Mouse (Mus musculus) kidney, adult 8-10 months (tissue): Measurements from ENCODE around the gene Pecr.
A peak's percentile ranks its signal among the peaks of the same experiment; 100 is the strongest.

ENCODE experiments used
- DNase-seq, 2 experiments: peaks; one replicate each; pipeline ENCODE4 v3.0.0; 2022

Pecr gene

GRCm38 (mm10) chr1:72283992-72284485 lies at the start of gene Pecr, which contains the start of gene Tmem169:
Pecr (minus strand) TSS chr1:72284314.
Tmem169 (plus strand) TSS chr1:72284369.
- DNase-seq: peak; percentile 94 to 95

DNA sequence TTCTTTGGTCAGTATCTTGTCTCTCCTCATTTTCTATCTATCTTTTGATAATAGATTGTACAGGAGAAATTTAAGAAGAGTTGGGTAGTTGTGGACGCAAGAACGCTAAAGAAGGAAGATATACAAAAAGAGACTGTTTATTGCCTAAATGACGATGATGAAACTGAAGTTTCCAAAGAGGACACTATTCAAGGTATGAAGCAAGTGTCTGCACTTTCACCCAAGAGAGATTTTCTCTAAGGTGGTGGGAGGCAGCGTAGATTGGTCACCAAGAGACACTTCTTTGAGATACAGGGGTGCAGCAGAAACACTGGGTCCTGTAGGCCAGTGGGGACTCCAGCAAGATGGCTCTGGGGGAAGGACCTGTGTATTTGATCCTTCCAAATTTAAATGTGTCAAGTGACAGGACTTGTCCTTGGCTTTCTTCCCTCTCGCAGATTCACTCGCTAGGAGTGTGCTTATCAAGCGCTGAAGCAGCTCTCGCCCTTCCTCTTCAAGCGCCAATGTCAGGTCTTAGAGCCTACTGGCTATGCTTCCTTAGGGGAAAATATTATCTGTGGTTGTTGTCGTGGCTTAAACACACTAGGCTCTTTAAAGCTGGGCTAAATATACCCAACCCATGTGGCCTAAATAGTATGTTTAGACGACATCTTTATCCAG lies 42.2 kb upstream of the Pecr start:
- no peak for DNase-seq

DNA sequence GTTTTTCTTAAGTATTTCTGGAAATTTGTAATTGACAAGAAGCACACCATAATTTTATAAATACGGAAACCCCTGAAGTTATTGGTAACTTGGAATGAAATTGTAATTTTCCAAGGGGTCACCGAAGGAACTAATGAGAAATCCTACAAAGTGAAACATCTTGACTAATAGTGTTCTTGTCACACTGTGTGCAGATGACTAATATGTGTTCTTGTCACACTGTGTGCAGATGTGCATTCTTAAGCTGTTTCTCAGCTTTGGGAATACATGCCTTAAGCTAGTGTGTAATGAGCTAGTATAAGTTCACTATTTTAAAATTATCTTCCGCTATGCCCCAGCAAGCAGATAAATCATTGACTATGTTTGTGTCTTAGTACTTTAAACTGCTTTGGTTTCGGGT lies 39.1 kb upstream of the Pecr start:
- DNase-seq: no peak

DNA sequence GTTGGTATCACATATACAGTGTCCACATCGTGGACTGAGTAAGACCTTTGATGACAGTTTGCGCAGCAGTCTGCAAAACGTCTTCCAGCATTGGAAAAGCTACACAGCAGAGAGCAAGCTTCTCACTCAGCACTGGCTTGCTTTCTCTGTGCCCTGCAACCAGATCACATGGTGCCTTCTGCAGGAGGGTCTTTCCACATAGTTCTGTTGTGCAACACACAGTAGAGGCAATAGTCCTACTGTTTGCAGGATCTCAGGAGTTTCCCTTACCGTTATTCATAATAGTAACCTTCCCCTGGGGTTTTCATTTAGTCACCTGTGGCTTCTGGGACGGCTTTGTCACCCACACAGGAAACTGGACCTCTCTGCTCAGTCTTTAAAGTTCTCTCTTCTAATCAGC lies 36.6 kb upstream of the Pecr start:
- no peak for DNase-seq

DNA sequence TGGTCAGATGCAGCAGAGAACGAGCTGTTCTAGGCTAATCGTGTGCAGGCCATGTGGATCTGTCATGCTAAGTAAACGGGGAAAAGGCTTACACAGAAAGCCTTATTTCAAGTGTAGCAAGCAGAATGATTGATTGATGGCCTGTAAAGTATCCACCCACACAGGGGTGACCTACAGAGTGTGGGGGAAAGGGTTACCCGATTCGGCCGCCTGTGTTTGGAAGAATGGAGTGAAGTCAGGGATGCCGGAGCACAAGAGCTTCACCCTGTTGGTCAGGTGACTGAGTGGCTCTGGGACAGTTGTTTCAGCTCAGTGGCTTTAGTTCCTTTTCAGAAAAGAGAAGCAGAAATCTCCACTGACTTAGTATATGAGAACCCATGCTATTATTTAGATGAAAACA lies 32.8 kb upstream of the Pecr start:
- no peak for DNase-seq

- DNase-seq: no peak
Measured at GRCm38 (mm10) chr1:72316409-72316808, 32.3 kb upstream of the Pecr start.

- DNase-seq: no peak
Measured at GRCm38 (mm10) chr1:72315447-72315846, 31.3 kb upstream of the Pecr start.

DNA sequence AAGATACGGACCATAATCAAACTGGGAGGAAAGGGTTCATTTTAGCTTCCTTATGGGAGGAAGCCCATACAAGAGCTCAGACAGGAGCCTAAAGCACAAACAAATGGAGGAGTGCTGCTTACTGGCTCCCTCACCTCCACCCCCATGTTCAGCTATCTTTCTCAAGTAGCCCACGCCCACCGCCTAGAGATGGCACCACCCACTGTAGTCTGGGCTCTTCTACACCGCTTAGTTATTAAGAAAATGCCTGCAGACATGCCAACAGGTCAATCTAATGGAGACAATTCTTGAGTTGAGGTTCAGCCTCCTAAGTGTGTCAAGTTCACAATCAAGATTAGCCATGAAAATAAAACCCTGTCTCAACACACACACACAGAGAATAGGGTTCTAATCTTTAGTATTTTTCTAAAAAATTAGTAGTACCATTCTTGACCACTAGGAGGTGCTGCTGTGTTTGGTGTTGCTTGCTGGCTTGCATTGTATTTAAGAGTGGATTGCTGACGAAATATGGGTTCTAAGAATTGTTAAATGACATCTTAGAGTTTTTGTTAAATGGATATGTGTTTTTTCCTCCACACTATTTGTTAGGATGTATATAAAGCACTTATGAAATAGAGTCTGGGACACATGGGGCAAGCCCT lies 29.4 kb upstream of the Pecr start:
- no peak for DNase-seq

- DNase-seq: no peak
Measured at GRCm38 (mm10) chr1:72312701-72313398, 28.7 kb upstream of the Pecr start.

DNA sequence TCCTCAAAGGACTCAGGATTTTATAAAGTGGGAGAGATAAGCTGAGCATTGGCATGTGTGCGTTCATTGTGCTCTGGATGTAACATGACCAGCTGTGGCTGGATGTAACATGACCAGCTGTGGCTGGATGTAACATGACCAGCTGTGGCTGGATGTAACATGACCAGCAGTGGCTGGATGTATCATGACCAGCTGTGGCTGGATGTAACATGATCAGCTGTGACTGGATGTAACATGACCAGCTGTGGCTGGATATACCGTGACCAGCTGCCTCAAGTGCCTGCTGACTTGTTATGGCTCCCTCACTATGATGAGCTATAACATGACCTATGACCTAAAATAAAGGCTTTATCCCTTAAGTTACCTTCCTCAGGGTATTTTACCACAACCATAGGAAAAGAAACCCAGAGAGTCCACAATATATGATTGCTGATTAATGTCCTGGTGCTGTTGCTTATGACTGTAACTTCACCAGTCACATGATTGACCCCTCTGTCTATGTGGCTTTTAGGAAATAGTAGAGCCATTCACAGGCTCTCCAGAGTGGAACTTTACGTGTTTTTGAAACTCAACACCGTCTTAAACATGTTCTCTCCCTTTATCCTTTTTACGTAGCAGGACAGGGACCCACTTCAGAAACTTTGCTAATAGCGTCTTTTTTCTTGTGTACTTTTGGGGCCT lies 25.8 kb upstream of the Pecr start:
- no peak for DNase-seq

- DNase-seq: no peak
Measured at GRCm38 (mm10) chr1:72308919-72309318, 24.8 kb upstream of the Pecr start.

DNA sequence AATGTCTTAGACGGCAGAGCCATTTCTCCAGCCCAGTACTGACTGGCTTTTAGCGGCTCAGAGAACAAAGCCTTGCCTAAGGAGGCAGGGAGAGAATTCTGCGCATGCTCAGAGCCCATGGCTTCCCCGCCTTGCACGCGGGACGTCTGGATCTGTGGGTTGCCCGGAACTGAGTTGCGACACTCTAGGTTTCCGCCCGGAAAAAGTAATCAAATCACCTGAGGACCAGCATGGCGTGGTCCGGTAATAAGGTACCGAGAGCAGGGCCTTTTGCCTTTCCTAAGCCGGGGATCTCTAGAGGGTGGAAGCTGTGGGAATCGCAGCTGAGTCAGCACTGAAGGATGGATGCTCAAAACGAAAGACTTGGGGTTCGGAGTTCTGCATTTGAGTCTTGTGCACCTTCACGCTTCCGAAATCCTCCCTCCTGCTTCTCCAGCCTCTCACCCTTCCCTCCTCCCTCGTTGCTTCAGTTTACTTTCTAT lies 23.2 kb upstream of the Pecr start, which contains the start of gene Xrcc5:
Gene Xrcc5, plus strand, starts transcription at position 105 of the 482 bp plus-strand sequence.
- peak; percentile 94 for DNase-seq

GRCm38 (mm10) chr1:72306679-72307181 lies 22.6 kb upstream of the Pecr start:
- peak; percentile 50 to 52 for DNase-seq

DNA sequence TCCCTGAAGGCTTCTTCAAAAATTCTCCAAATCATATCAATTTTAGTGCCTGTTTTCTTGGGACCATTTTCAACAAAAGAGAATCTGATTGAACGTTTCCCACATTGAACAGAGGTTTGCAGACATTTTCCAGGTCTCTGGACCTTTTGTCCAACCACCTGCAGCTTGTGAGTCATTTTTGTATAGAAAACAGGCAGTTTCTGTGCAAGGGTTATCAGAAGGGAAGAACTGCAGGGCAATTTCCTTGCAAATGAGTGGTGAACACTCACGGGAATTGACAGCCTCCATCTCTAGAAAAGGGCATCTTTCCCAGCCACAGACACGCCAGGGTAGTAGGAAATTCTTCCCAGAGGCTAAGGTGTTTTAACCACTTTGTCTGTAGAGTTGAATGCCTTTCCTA lies 22.1 kb upstream of the Pecr start:
- DNase-seq: no peak

- no peak for DNase-seq
Measured at GRCm38 (mm10) chr1:72301845-72302244, 17.7 kb upstream of the Pecr start.

- no peak for DNase-seq
Measured at GRCm38 (mm10) chr1:72295746-72296145, 11.6 kb upstream of the Pecr start.

GRCm38 (mm10) chr1:72293869-72294663 lies 10.0 kb upstream of the Pecr start:
- peak; percentile 82 to 84 for DNase-seq

DNA sequence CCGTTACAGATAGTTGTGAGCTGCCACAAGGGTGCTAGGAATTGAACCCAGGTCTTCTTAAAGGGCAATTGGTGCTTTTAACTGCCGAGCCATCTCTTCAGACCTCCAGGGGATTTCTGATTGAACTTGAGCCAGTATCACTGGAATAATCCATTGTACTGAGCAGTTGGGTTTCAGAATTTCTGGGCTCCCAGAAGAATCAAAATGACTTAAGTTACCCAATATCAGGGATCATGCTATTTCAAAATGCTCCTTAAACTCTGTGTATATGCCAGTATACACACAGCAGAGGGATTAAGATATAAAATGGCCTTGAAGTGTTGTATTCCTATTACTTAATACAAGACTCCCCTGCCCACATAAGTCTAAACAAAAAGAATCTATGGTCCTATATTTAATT lies 7.8 kb upstream of the Pecr start:
- no peak for DNase-seq

GRCm38 (mm10) chr1:72291421-72291820 lies 7.3 kb upstream of the Pecr start:
- DNase-seq: peak; percentile 42

GRCm38 (mm10) chr1:72290896-72291295 lies 6.8 kb upstream of the Pecr start:
- no peak for DNase-seq

- DNase-seq: peak; percentile 51 to 75
Measured at GRCm38 (mm10) chr1:72288527-72289150, 4.5 kb upstream of the Pecr start.
